Mouse (Mus musculus) MEL (cell line): Measurements from ENCODE around the gene Dapk3. TPM values are rescaled to one million over a fixed set of nuclear protein-coding genes. Genes with fewer than 3 reads are reported as not detected.

Experiments used
- DNase-seq: peaks from one replicate; pipeline ENCODE4 v3.0.0; 2011; ENCODE audit warnings: low read depth, low spot score
- H3K27ac ChIP-seq: 2 replicates; pipeline ENCODE4 v1.5.1; 2012; ENCODE audit warnings: low read depth, mild to moderate bottlenecking, control low read depth, low read length, moderate library complexity; ENCODE audit not compliant: control insufficient read depth
- H3K27me3 ChIP-seq, 2 experiments: fragments of 150-350 bp in 1 of 2; sonication (generic) in 1 of 2; 2 replicates each; pipeline ENCODE4 v1.6.1; 2012; ENCODE audit warnings: low read length in 2 of 2, mild to moderate bottlenecking in 2 of 2, improper control_type of control experiment in 1 of 2, moderate library complexity in 1 of 2; ENCODE audit not compliant: insufficient read depth in 2 of 2, control insufficient read depth in 1 of 2
- H3K36me3 ChIP-seq, 2 experiments: 2 replicates each; pipeline ENCODE4 v1.6.1; 2012 to 2014; ENCODE audit warnings: low read length in 2 of 2, improper control_type of control experiment in 1 of 2, inconsistent platforms in 1 of 2, mild to moderate bottlenecking in 1 of 2; ENCODE audit not compliant: insufficient read depth in 2 of 2, control insufficient read depth in 1 of 2
- H3K4me1 ChIP-seq, 2 experiments: fragments of 150-350 bp in 1 of 2; sonication (generic) in 1 of 2; 2 replicates each; pipeline ENCODE4 v1.6.1; 2012; ENCODE audit warnings: low read length in 2 of 2, improper control_type of control experiment in 1 of 2, mild to moderate bottlenecking in 1 of 2; ENCODE audit not compliant: insufficient read depth in 2 of 2, control insufficient read depth in 1 of 2
- H3K4me3 ChIP-seq, 2 experiments: fragments of 150-350 bp in 1 of 2; sonication (generic) in 1 of 2; 2 replicates each; pipeline ENCODE4 v1.5.1; 2012; ENCODE audit warnings: low read depth in 2 of 2, low read length in 2 of 2, mild to moderate bottlenecking in 2 of 2, moderate library complexity in 2 of 2, control low read depth in 1 of 2, improper control_type of control experiment in 1 of 2; ENCODE audit not compliant: control insufficient read depth in 1 of 2, insufficient read depth in 1 of 2
- H3K79me2 ChIP-seq: 2 replicates; pipeline ENCODE4 v1.6.1; 2012; ENCODE audit warnings: mild to moderate bottlenecking, low read length, moderate library complexity; ENCODE audit not compliant: control insufficient read depth, poor library complexity, insufficient read depth
- H3K9ac ChIP-seq: 2 replicates; pipeline ENCODE4 v1.6.1; 2012; ENCODE audit warnings: low read depth, mild to moderate bottlenecking, control low read depth, low read length, moderate library complexity; ENCODE audit not compliant: control insufficient read depth, poor library complexity, severe bottlenecking
- H3K9me3 ChIP-seq: fragments of 150-350 bp; sonication (generic); replicated peaks from 2 replicates; pipeline ENCODE4 v1.6.1; 2012; ENCODE audit warnings: mild to moderate bottlenecking, low read length, improper control_type of control experiment, moderate library complexity; ENCODE audit not compliant: insufficient read depth
- BHLHE40 ChIP-seq: IDR thresholded peaks from 2 replicates; pipeline ENCODE4 v1.6.1; 2012; ENCODE audit warnings: low read depth, mild to moderate bottlenecking, inconsistent platforms, low read length, improper control_type of control experiment, borderline replicate concordance
- E2F4 ChIP-seq: IDR thresholded peaks from 2 replicates; pipeline ENCODE4 v1.6.1; 2011; ENCODE audit warnings: low read depth, low read length, improper control_type of control experiment, borderline replicate concordance
- EP300 ChIP-seq, 2 experiments: IDR thresholded peaks; 2 replicates each; pipeline ENCODE4 v1.6.1; 2011; ENCODE audit warnings: improper control_type of control experiment in 2 of 2, low read length in 2 of 2, low read depth in 1 of 2, mild to moderate bottlenecking in 1 of 2
- GABPA ChIP-seq: IDR thresholded peaks from 2 replicates; pipeline ENCODE4 v1.6.1; 2012; ENCODE audit warnings: low read depth, mild to moderate bottlenecking, inconsistent platforms, low read length, improper control_type of control experiment, moderate library complexity
- GATA1 ChIP-seq: IDR thresholded peaks from 2 replicates; pipeline ENCODE4 v1.6.1; 2011; ENCODE audit warnings: low read depth, low read length, improper control_type of control experiment
- HCFC1 ChIP-seq: IDR thresholded peaks from 2 replicates; pipeline ENCODE4 v1.6.1; 2012; ENCODE audit warnings: low read depth, mild to moderate bottlenecking, inconsistent platforms, low read length, improper control_type of control experiment, moderate library complexity
- MAFK ChIP-seq: IDR thresholded peaks from 2 replicates; pipeline ENCODE4 v1.6.1; 2011; ENCODE audit warnings: low read depth, mild to moderate bottlenecking, low read length, improper control_type of control experiment, borderline replicate concordance
- MAX ChIP-seq: IDR thresholded peaks from 2 replicates; pipeline ENCODE4 v1.6.1; 2011; ENCODE audit warnings: low read length, improper control_type of control experiment
- MAZ ChIP-seq: IDR thresholded peaks from 2 replicates; pipeline ENCODE4 v1.6.1; 2012; ENCODE audit warnings: low read depth, mild to moderate bottlenecking, inconsistent platforms, low read length, improper control_type of control experiment
- MEF2A ChIP-seq: IDR thresholded peaks from 2 replicates; pipeline ENCODE4 v1.6.1; 2014; ENCODE audit warnings: low read depth, mild to moderate bottlenecking, inconsistent platforms, low read length, improper control_type of control experiment; ENCODE audit not compliant: poor library complexity, insufficient replicate concordance, severe bottlenecking; ENCODE audit errors: extremely low read depth
- MYB ChIP-seq: IDR thresholded peaks from 2 replicates; pipeline ENCODE4 v1.6.1; 2011; ENCODE audit warnings: mild to moderate bottlenecking, low read depth, low read length, improper control_type of control experiment
- MYC ChIP-seq: IDR thresholded peaks from 2 replicates; pipeline ENCODE4 v1.6.1; 2011; ENCODE audit warnings: low read depth, mild to moderate bottlenecking, low read length, improper control_type of control experiment, moderate library complexity
- NRF1 ChIP-seq: IDR thresholded peaks from 2 replicates; pipeline ENCODE4 v1.6.1; 2014; ENCODE audit warnings: low read depth, mild to moderate bottlenecking, inconsistent platforms, low read length, improper control_type of control experiment, moderate library complexity; ENCODE audit not compliant: poor library complexity, insufficient read depth, severe bottlenecking
- POLR2A ChIP-seq, 2 experiments: IDR thresholded peaks; 2 replicates each; pipeline ENCODE4 v1.6.1; 2011 to 2012; ENCODE audit warnings: low read length in 2 of 2, mild to moderate bottlenecking in 2 of 2, control low read depth in 1 of 2, improper control_type of control experiment in 1 of 2, low read depth in 1 of 2, moderate library complexity in 1 of 2; ENCODE audit not compliant: control insufficient read depth in 1 of 2, insufficient read depth in 1 of 2, poor library complexity in 1 of 2
- POLR2AphosphoS5 ChIP-seq: IDR thresholded peaks from 2 replicates; pipeline ENCODE4 v1.6.1; 2012; ENCODE audit warnings: low read depth, borderline replicate concordance, mild to moderate bottlenecking, inconsistent platforms, low read length, moderate library complexity, mixed read lengths
- RCOR1 ChIP-seq: IDR thresholded peaks from 2 replicates; pipeline ENCODE4 v1.6.1; 2012; ENCODE audit warnings: low read depth, mild to moderate bottlenecking, inconsistent platforms, low read length, improper control_type of control experiment
- SIN3A ChIP-seq: IDR thresholded peaks from 2 replicates; pipeline ENCODE4 v1.6.1; 2012; ENCODE audit warnings: low read length, improper control_type of control experiment, inconsistent platforms
- TAL1 ChIP-seq: IDR thresholded peaks from 2 replicates; pipeline ENCODE4 v1.6.1; 2012; ENCODE audit warnings: mild to moderate bottlenecking, inconsistent platforms, low read length, moderate library complexity, mixed read lengths
- TBP ChIP-seq: IDR thresholded peaks from 2 replicates; pipeline ENCODE4 v1.8.0; 2011; ENCODE audit warnings: low read depth, low read length, improper control_type of control experiment
- TCF12 ChIP-seq: IDR thresholded peaks from 2 replicates; pipeline ENCODE4 v1.6.1; 2014; ENCODE audit warnings: low read depth, mild to moderate bottlenecking, inconsistent platforms, low read length, improper control_type of control experiment, moderate library complexity
- ZC3H11A ChIP-seq: IDR thresholded peaks from 2 replicates; pipeline ENCODE4 v1.6.1; 2012; ENCODE audit warnings: low read depth, mild to moderate bottlenecking, inconsistent platforms, low read length, improper control_type of control experiment
- ZMIZ1 ChIP-seq: IDR thresholded peaks from 2 replicates; pipeline ENCODE4 v1.6.1; 2012; ENCODE audit warnings: low read depth, mild to moderate bottlenecking, inconsistent platforms, low read length, improper control_type of control experiment, moderate library complexity
- ZNF384 ChIP-seq: IDR thresholded peaks from 2 replicates; pipeline ENCODE4 v1.6.1; 2012; ENCODE audit warnings: low read depth, mild to moderate bottlenecking, inconsistent platforms, low read length, improper control_type of control experiment
- polyA plus RNA-seq, 2 experiments: library from polyadenylated mRNA; stranded (reverse) in 1 of 2; unstranded in 1 of 2; fragments of >175 nt in 1 of 2; fragments of >200 nt in 1 of 2; gene quantifications; 2 replicates each; pipeline versions ENCODE4 v1.2.1 to v1.2.4; 2012; ENCODE audit warnings: low replicate concordance in 2 of 2, low read depth in 1 of 2; ENCODE audit not compliant: insufficient read length in 2 of 2, insufficient read depth in 1 of 2, missing spikeins in 1 of 2
- total RNA-seq: library from RNA; depleted of rRNA; stranded (reverse); fragments of 300-350 nt; gene quantifications from 2 replicates; pipeline ENCODE4 v1.2.3, GENCODE M21; 2012

The Dapk3 gene
- total and polyA plus RNA-seq, 3 experiments: 42.3 to 79.1 TPM; not detected in 1

DNA sequence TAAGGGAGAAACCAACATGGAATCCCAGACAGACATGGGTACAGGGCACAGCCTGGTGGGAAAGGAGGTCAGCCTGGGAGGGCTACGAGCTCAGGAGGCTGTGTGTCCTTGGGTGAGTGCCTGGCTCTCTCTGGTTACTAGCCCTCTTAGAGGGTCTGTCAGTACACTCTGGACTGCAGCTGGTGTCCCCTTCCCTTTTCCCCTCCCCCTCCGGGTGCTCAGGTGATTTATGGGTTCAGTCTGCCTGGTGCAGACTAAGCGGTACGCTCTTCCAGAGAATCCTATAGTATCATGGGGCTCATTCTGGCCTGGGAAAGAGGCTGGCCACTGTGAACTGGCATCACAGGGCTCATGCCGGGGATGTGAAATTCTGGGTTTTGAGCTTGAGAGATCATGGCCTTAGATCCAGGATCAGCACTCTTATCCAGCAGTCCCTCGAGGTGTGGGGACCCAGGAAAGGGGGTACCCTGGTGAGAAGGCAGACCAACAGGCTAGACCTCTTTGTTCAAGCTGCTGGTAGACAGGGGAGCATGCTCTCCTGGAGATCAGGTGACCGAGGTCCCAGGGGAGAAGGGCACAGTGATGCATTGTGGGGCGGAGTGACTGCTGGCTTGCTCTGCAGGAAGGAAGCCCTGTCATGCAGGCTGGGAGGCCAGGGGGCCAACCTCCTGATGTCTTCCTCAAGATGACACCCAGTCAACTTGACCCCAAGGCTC is 21.0 kb upstream of the Dapk3 start:
- no peaks in the 10 kb centered on the region for H3K9me3 ChIP-seq
- H3K4me1 ChIP-seq: peaks cover 0 to 1% of the 10 kb centered on the region in 2 experiments; a peak in 1 of 4 replicates
- H3K27me3 ChIP-seq: no peaks in the 10 kb centered on the region
- DNase-seq: no peak
- no peak for TF ChIP-seq ZNF384
- TF ChIP-seq TCF12: no peak
- no peak for TF ChIP-seq MAZ
- TF ChIP-seq EP300 (IDR thresholded peaks at IDR 0.05; ENCODE audit: low read depth in 1 of 2, low read length in 2 of 2): no peak
- TF ChIP-seq SIN3A: no peak
- peaks cover 0 to 2% of the 10 kb centered on the region in 2 experiments; a peak in 3 of 4 replicates for H3K36me3 ChIP-seq
- H3K9ac ChIP-seq: no peak overlapping the region
- peaks cover 23% of the 10 kb centered on the region for H3K79me2 ChIP-seq
- H3K27ac ChIP-seq: no peak overlapping the region
- no peak overlapping the region for H3K4me3 ChIP-seq

DNA sequence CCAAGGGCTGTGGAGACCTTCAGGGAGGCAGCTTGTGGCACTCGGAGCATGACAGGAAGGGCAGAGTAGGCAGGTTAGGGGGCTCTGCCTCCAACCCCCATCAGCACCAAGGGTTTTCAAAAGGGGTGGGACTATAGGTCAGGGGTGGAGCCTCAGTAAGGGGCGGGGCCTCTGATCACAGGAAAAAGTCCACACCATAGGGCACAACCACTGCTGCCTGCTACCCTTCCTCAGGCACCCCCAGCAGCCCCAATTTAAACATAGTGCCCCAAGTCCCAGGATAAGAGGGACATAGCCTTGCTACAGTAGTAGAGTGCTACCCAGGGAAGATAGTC is 20.5 kb upstream of the Dapk3 start:
- no peak for DNase-seq
- Histone ChIP-seq H3K4me3 (no peak overlapping the region), H3K36me3 (peaks cover 0 to 2% of the 10 kb centered on the region in 2 experiments; a peak in 3 of 4 replicates), H3K4me1 (peaks cover 0 to 4% of the 10 kb centered on the region in 2 experiments; a peak in 1 of 4 replicates), H3K9ac (no peak overlapping the region), H3K79me2 (peaks cover 28% of the 10 kb centered on the region), H3K27ac (no peak overlapping the region), H3K9me3 (no peaks in the 10 kb centered on the region), H3K27me3 (no peaks in the 10 kb centered on the region)
- TF ChIP-seq MYC (no peak), MYB (no peak), MEF2A (no peak), GABPA (no peak), MAFK (no peak), E2F4 (no peak), EP300 (IDR thresholded peaks at IDR 0.05; ENCODE audit: low read depth in 1 of 2, low read length in 2 of 2) (no peak), ZC3H11A (no peak), RCOR1 (no peak), MAX (no peak), NRF1 (no peak), GATA1 (no peak), BHLHE40 (no peak), POLR2AphosphoS5 (no peak), ZMIZ1 (no peak), TBP (no peak), TAL1 (no peak), HCFC1 (no peak), POLR2A (IDR thresholded peaks at IDR 0.05; ENCODE audit: control insufficient read depth in 1 of 2, insufficient read depth in 1 of 2, low read depth in 1 of 2, low read length in 2 of 2, poor library complexity in 1 of 2) (no peak)
